10 mouse cellular contexts compared by ENCODE assay signal in the genomic region with DNA sequence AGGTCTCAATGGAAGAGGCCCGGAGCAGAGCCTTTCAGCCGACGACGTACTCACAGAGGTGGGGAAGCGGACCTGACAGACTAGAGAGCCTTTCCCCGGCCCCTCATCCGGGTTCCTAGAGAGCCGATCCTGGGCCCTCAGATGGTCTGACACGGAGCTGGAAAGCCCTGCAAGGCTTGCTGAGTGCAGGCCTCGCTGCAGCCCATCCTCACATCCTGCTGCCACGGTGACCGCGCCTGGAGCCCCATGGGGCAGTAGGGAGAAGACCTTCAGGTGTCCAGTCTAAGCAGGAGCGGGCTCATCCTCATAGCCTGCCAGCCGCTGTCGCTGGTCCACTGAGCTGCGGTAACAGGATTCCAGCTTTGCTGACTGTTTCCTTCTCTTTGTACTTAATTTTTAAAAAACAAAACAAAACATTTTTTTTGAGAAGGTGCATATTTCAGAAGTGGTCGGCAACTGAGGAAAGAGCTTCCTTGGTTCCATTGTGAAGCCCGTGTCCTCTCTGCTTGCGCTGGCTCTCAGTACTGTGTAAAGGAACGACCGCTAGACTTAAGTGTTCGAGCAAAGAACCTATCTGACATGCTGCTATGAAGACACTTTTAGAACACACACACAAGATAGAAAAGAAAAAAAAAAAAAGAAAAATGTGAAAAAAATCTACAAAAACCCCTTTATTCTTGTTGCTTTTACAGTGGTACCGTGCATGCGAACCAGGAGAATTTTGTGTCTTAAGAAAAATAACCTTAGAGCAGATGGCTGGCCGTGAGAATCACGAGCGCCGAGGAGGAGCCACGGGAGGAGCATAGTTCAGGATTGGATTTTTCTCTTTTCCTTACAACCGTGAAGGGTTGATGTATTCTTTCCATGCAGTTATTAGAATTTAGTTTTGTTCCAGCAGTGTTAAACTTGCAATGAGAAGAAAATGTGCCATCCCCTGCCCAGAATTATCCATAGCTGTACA. TPM values are rescaled to one million over a fixed set of nuclear protein-coding genes. Genes with fewer than 3 reads are reported as not detected.
A peak's percentile ranks its signal among the peaks of the same experiment; 100 is the strongest.
DNase-seq lines count a peak whose midpoint lies in the region; ATAC-seq and TF ChIP-seq lines count a peak whose summit lies in the region.
"Had no signal": no experiment of that assay in that cellular context is flagged by ENCODE, and none has a peak within 500 bp of the region (broad histone marks: within the 10 kb centered on the region; RNA-seq: fewer than 3 reads in every experiment).

No protein-coding gene starts in this region.

- TF ChIP-seq CTCF in cerebellum, adult 2 months (IDR thresholded peaks at IDR 0.05; ENCODE audit: borderline replicate concordance, insufficient read depth, low read depth, low read length): no peak
- no peak for TF ChIP-seq CTCF in forebrain, postnatal 0 days (IDR thresholded peaks at IDR 0.05; ENCODE audit: low read depth)

- H3K36me3 ChIP-seq in forebrain, postnatal 0 days (ENCODE audit: insufficient read depth): peaks cover 6% of the 10 kb centered on the region
- peaks cover 14% of the 10 kb centered on the region; the same call in 1 of the 2 replicates for H3K36me3 ChIP-seq in midbrain, embryonic 13.5 days
- no peaks in the 10 kb centered on the region; the same call in 1 of the 2 replicates for H3K36me3 ChIP-seq in intestine, embryonic 16.5 days (ENCODE audit: control insufficient read depth, insufficient read depth, low read length)

- ATAC-seq in forebrain, postnatal 0 days: no peak
- no peak for ATAC-seq in midbrain, embryonic 13.5 days
- ATAC-seq in intestine, embryonic 16.5 days: no peak

- peak; percentile 60 to 72 for DNase-seq in cerebellum, adult 2 months
- no peak for DNase-seq in cerebellum, postnatal 4 days (ENCODE audit: low spot score in 2 of 2)
- DNase-seq in cerebellum, postnatal 10 days: peak; percentile 66 to 68
- DNase-seq in forebrain, postnatal 0 days: no peak
- DNase-seq in kidney, postnatal 10 days: no peak
- no peak for DNase-seq in thymus, postnatal 14 days
- DNase-seq: liver, embryonic 13.5 days; spleen, adult 18-20 months had no signal

- no peaks in the 10 kb centered on the region for H3K27me3 ChIP-seq in cerebellum, adult 2 months (ENCODE audit: control insufficient read depth, insufficient read depth, low read length)
- no peaks in the 10 kb centered on the region for H3K27me3 ChIP-seq in forebrain, postnatal 0 days (ENCODE audit: insufficient read depth, low read length)
- peaks cover 9% of the 10 kb centered on the region; the same call in 1 of the 2 replicates for H3K27me3 ChIP-seq in midbrain, embryonic 13.5 days
- H3K27me3 ChIP-seq in intestine, embryonic 16.5 days (replicated peaks; ENCODE audit: control insufficient read depth, insufficient read depth, low read length): 0 out of 2 replicates have a peak, but pooled peaks cover 3% of the 10 kb centered on the region

- peak overlapping the region; percentile 66 for H3K27ac ChIP-seq in cerebellum, adult 2 months (ENCODE audit: insufficient read depth, low read length)
- peak overlapping the region; percentile 99 for H3K27ac ChIP-seq in forebrain, postnatal 0 days (ENCODE audit: low read depth, low read length)
- peak overlapping the region; percentile 99 for H3K27ac ChIP-seq in midbrain, embryonic 13.5 days
- no peak overlapping the region for H3K27ac ChIP-seq in intestine, embryonic 16.5 days (ENCODE audit: low read length)
- H3K27ac ChIP-seq: liver, embryonic 13.5 days had no signal

- WGBS in cerebellum, adult 2 months: 7% methylated on average over 31 of the region's 31 CpGs
- 45% methylated on average over 31 of the region's 31 CpGs for WGBS in forebrain, postnatal 0 days
- 57% methylated on average over 31 of the region's 31 CpGs for WGBS in midbrain, embryonic 13.5 days
- WGBS in intestine, embryonic 16.5 days: 81% methylated on average over 31 of the region's 31 CpGs

- peak overlapping the region; percentile 92 for H3K4me3 ChIP-seq in cerebellum, adult 2 months (replicated peaks; ENCODE audit: insufficient read depth, low read depth, low read length)
- H3K4me3 ChIP-seq in forebrain, postnatal 0 days (ENCODE audit: low read depth, low read length): peak overlapping the region; percentile 97
- H3K4me3 ChIP-seq in midbrain, embryonic 13.5 days (replicated peaks): peak overlapping the region; percentile 89
- no peak overlapping the region for H3K4me3 ChIP-seq in intestine, embryonic 16.5 days (ENCODE audit: low read length)
- H3K4me3 ChIP-seq: liver, embryonic 13.5 days had no signal

- H3K4me1 ChIP-seq in cerebellum, adult 2 months (ENCODE audit: control insufficient read depth, insufficient read depth, low read length): peaks cover 18% of the 10 kb centered on the region
- peaks cover 39% of the 10 kb centered on the region for H3K4me1 ChIP-seq in forebrain, postnatal 0 days (ENCODE audit: insufficient read depth)
- H3K4me1 ChIP-seq in midbrain, embryonic 13.5 days (replicated peaks): peaks cover 82% of the 10 kb centered on the region
- peaks cover 11% of the 10 kb centered on the region for H3K4me1 ChIP-seq in intestine, embryonic 16.5 days (ENCODE audit: control insufficient read depth, insufficient read depth, low read length)

- TF ChIP-seq POLR2A in cerebellum, adult 2 months (IDR thresholded peaks at IDR 0.05; ENCODE audit: borderline replicate concordance, insufficient read depth, low read length): no peak

- H3K4me2 ChIP-seq in forebrain, postnatal 0 days (ENCODE audit: low read depth): peak overlapping the region; percentile 88
- peak overlapping the region; percentile 98 for H3K4me2 ChIP-seq in midbrain, embryonic 13.5 days (replicated peaks)
- no peak overlapping the region for H3K4me2 ChIP-seq in intestine, embryonic 16.5 days (ENCODE audit: low read depth, low read length)
- H3K4me2 ChIP-seq: liver, embryonic 13.5 days had no signal

- peak overlapping the region; percentile 99 for H3K9ac ChIP-seq in forebrain, postnatal 0 days
- peak overlapping the region; percentile 100 for H3K9ac ChIP-seq in midbrain, embryonic 13.5 days (replicated peaks)
- no peak overlapping the region for H3K9ac ChIP-seq in intestine, embryonic 16.5 days (ENCODE audit: low read depth, low read length)
- H3K9ac ChIP-seq: liver, embryonic 13.5 days had no signal

- H3K9me3 ChIP-seq in forebrain, postnatal 0 days (ENCODE audit: low read length): no peaks in the 10 kb centered on the region
- H3K9me3 ChIP-seq in midbrain, embryonic 13.5 days: no peaks in the 10 kb centered on the region
- no peaks in the 10 kb centered on the region for H3K9me3 ChIP-seq in intestine, embryonic 16.5 days (ENCODE audit: control insufficient read depth, low read length)
- H3K9me3 ChIP-seq: liver, embryonic 13.5 days had no signal

RNA-seq across cellular contexts. Expression of a gene that starts 3.4 kb away (rescaled TPM):
- 86.7 and 93.9 TPM in 2 replicates for polyA plus RNA-seq in cerebellum, adult 2 months (2012; rRNA removed)
- 392 and 416 TPM in 2 replicates for total RNA-seq in forebrain, postnatal 0 days (2014; rRNA removed)
- polyA plus RNA-seq in forebrain, postnatal 0 days (2015; fragmentation: Nextera tagmentation; extraction: Ambion mirVana): 117 and 122 TPM in 2 replicates
- polyA plus RNA-seq in midbrain, embryonic 13.5 days (2015; fragmentation: Nextera tagmentation; extraction: Ambion mirVana): 88.3 and 98.6 TPM in 2 replicates
- 0.87 and 0.88 TPM in 2 replicates for polyA plus RNA-seq in intestine, embryonic 16.5 days (2015; fragmentation: Nextera tagmentation; extraction: Ambion mirVana)

RNA-seq across cellular contexts. Expression of a gene that starts 51.8 kb away (rescaled TPM):
- polyA plus RNA-seq in cerebellum, adult 2 months (2012; rRNA removed): 73.1 and 74.9 TPM in 2 replicates
- total RNA-seq in forebrain, postnatal 0 days (2014; rRNA removed): 30.2 and 33.4 TPM in 2 replicates
- 280 and 310 TPM in 2 replicates for polyA plus RNA-seq in forebrain, postnatal 0 days (2015; fragmentation: Nextera tagmentation; extraction: Ambion mirVana)
- polyA plus RNA-seq in midbrain, embryonic 13.5 days (2015; fragmentation: Nextera tagmentation; extraction: Ambion mirVana): 321 and 336 TPM in 2 replicates
- polyA plus RNA-seq in intestine, embryonic 16.5 days (2015; fragmentation: Nextera tagmentation; extraction: Ambion mirVana): 259 and 281 TPM in 2 replicates

Comparison
In these comparisons a context has a peak if more than half of its experiments do, and no peak if none do; other contexts are left out.
1. DNase-seq: peak in cerebellum, adult 2 months (2 of 2) and cerebellum, postnatal 10 days (2 of 2); none in cerebellum, postnatal 4 days (0 of 2), forebrain, postnatal 0 days (single experiment), kidney, postnatal 10 days (single experiment) and thymus, postnatal 14 days (single experiment).
2. RNA of a gene that starts 3.4 kb away (polyA plus RNA-seq): 117 to 122 TPM in forebrain, postnatal 0 days, 88.3 to 98.6 TPM in midbrain, embryonic 13.5 days and 86.7 to 93.9 TPM in cerebellum, adult 2 months; 0.87 to 0.88 TPM in intestine, embryonic 16.5 days; every median in the first group is over 10 times any median in the second.